Mouse (Mus musculus): ENCODE measurements around the gene Dscam. TPM values are rescaled to one million over a fixed set of nuclear protein-coding genes. Genes with fewer than 3 reads are reported as not detected.

Gene Dscam
- polyA plus RNA-seq, 1 experiment, result not detected

GRCm38 (mm10) chr16:97098508-97098907 lies 72.0 kb downstream of the Dscam start:
- H3K27ac ChIP-seq (ENCODE audit: control insufficient read depth, insufficient read depth, low read depth, low read length, poor library complexity), result no peak overlapping the region
- H3K4me3 ChIP-seq (replicated peaks; ENCODE audit: control insufficient read depth, low read depth, low read length), result no peak overlapping the region
- TF ChIP-seq CTCF (IDR thresholded peaks at IDR 0.05; ENCODE audit: control insufficient read depth, insufficient read depth, low read length) (no peak), POLR2A (IDR thresholded peaks at IDR 0.05; ENCODE audit: borderline replicate concordance, control insufficient read depth, low read depth, low read length) (no peak)
- WGBS, result 88% methylated on average over 5 of the region's 5 CpGs
- H3K4me1 ChIP-seq (ENCODE audit: control insufficient read depth, insufficient read depth, low read length), result no peaks in the 10 kb centered on the region; the same call in 1 of the 2 replicates

- no peak for TF ChIP-seq POLR2A (IDR thresholded peaks at IDR 0.05; ENCODE audit: borderline replicate concordance, control insufficient read depth, low read depth, low read length)
- TF ChIP-seq CTCF (IDR thresholded peaks at IDR 0.05; ENCODE audit: control insufficient read depth, insufficient read depth, low read length), result no peak
- 84% methylated on average over 2 of the region's 2 CpGs for WGBS
- Histone ChIP-seq H3K4me3 (replicated peaks; ENCODE audit: control insufficient read depth, low read depth, low read length) (no peak overlapping the region), H3K4me1 (ENCODE audit: control insufficient read depth, insufficient read depth, low read length) (no peaks in the 10 kb centered on the region; the same call in 1 of the 2 replicates), H3K27ac (ENCODE audit: control insufficient read depth, insufficient read depth, low read depth, low read length, poor library complexity) (no peak overlapping the region)
These were observed 73.8 kb downstream of the Dscam start for GRCm38 (mm10) chr16:97096709-97097108.

DNA sequence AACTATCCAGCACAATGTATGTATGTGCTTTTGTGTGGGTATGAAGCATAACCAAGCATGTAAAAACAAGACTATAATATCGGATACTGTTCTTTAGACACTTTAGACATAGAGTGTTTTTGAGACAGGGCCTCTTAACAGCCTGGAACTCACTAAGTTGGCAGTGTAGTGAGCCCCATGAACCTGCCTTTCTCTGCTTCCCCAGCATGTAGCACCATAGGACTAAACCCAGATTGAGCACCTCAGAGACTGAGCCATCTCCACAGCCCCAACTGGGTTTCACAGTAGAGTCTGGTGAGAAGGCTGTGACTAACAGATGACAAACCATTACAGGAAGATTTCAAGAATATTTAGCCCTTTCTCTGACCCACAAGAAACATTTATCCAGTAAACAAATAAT lies 75.1 kb downstream of the Dscam start:
- Histone ChIP-seq H3K27ac (ENCODE audit: control insufficient read depth, insufficient read depth, low read depth, low read length, poor library complexity) (no peak overlapping the region), H3K4me3 (replicated peaks; ENCODE audit: control insufficient read depth, low read depth, low read length) (no peak overlapping the region), H3K4me1 (ENCODE audit: control insufficient read depth, insufficient read depth, low read length) (no peaks in the 10 kb centered on the region; the same call in 1 of the 2 replicates)
- 83% methylated on average over 1 of the region's 1 CpGs for WGBS
- TF ChIP-seq POLR2A (IDR thresholded peaks at IDR 0.05; ENCODE audit: borderline replicate concordance, control insufficient read depth, low read depth, low read length) (no peak), CTCF (IDR thresholded peaks at IDR 0.05; ENCODE audit: control insufficient read depth, insufficient read depth, low read length) (no peak)

DNA sequence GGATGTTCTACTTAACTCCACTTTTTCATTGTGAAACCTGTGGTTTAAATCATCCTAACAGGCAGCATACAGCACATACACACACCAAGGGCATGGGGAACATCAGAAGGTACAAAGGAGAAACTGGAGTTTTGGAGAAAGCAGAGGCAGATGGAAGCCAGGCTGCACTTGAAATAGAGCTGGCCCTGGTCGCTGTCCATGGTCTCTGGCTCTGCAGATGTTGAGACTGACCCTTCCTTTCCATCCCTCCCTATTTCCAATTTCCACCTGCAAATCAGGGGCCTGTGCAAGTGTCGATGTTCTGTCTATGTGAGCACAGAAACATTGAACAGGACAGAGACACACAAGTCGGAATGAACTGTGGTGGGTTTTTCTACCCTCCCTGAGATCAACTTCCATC lies 81.2 kb downstream of the Dscam start:
- no peak for TF ChIP-seq POLR2A (IDR thresholded peaks at IDR 0.05; ENCODE audit: borderline replicate concordance, control insufficient read depth, low read depth, low read length)
- no peak for TF ChIP-seq CTCF (IDR thresholded peaks at IDR 0.05; ENCODE audit: control insufficient read depth, insufficient read depth, low read length)

GRCm38 (mm10) chr16:97083694-97084093 lies 86.9 kb downstream of the Dscam start:
- no peaks in the 10 kb centered on the region for H3K4me1 ChIP-seq (ENCODE audit: control insufficient read depth, insufficient read depth, low read length)
- TF ChIP-seq POLR2A (IDR thresholded peaks at IDR 0.05; ENCODE audit: borderline replicate concordance, control insufficient read depth, low read depth, low read length) (no peak), CTCF (IDR thresholded peaks at IDR 0.05; ENCODE audit: control insufficient read depth, insufficient read depth, low read length) (no peak)
- no peak overlapping the region for H3K4me3 ChIP-seq (replicated peaks; ENCODE audit: control insufficient read depth, low read depth, low read length)
- WGBS, result 71% methylated on average over 2 of the region's 2 CpGs
- no peak overlapping the region for H3K27ac ChIP-seq (ENCODE audit: control insufficient read depth, insufficient read depth, low read depth, low read length, poor library complexity)

More for the DNA sequence above, 81.2 kb downstream of the Dscam start:
- Histone ChIP-seq H3K27ac (ENCODE audit: control insufficient read depth, insufficient read depth, low read depth, low read length, poor library complexity) (no peak overlapping the region), H3K4me1 (ENCODE audit: control insufficient read depth, insufficient read depth, low read length) (no peaks in the 10 kb centered on the region), H3K4me3 (replicated peaks; ENCODE audit: control insufficient read depth, low read depth, low read length) (no peak overlapping the region)
- 56% methylated on average over 3 of the region's 3 CpGs for WGBS

- H3K4me1 ChIP-seq (ENCODE audit: control insufficient read depth, insufficient read depth, low read length), result no peaks in the 10 kb centered on the region
- H3K27ac ChIP-seq (ENCODE audit: control insufficient read depth, insufficient read depth, low read depth, low read length, poor library complexity), result no peak overlapping the region
- H3K4me3 ChIP-seq (replicated peaks; ENCODE audit: control insufficient read depth, low read depth, low read length), result no peak overlapping the region
- TF ChIP-seq CTCF (IDR thresholded peaks at IDR 0.05; ENCODE audit: control insufficient read depth, insufficient read depth, low read length), result no peak
- no peak for TF ChIP-seq POLR2A (IDR thresholded peaks at IDR 0.05; ENCODE audit: borderline replicate concordance, control insufficient read depth, low read depth, low read length)
- 40% methylated on average over 4 of the region's 4 CpGs for WGBS
These were observed 94.5 kb downstream of the Dscam start for GRCm38 (mm10) chr16:97075920-97076572.

GRCm38 (mm10) chr16:97075137-97075902 lies 95.2 kb downstream of the Dscam start:
- Histone ChIP-seq H3K4me3 (replicated peaks; ENCODE audit: control insufficient read depth, low read depth, low read length) (no peak overlapping the region), H3K27ac (ENCODE audit: control insufficient read depth, insufficient read depth, low read depth, low read length, poor library complexity) (no peak overlapping the region), H3K4me1 (ENCODE audit: control insufficient read depth, insufficient read depth, low read length) (no peaks in the 10 kb centered on the region)
- no peak for TF ChIP-seq POLR2A (IDR thresholded peaks at IDR 0.05; ENCODE audit: borderline replicate concordance, control insufficient read depth, low read depth, low read length)
- 60% methylated on average over 6 of the region's 6 CpGs for WGBS

DNA sequence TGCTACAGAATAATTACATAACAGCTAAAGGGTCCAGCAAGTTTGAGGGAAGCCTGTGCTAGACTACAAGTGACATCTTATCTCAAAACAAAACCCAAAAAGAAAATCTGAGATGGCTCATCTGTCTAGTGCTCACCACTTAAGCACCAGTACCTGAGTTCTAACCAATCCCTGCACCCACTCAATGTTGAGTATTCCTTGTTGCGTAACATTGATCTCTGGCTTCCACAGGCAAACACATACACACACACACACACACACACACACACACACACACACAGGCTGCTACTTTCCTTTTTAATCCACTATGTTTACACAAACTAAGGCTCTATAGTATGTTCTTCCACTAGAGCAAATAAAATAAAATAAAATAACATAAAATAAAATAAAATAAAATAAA lies 96.7 kb downstream of the Dscam start:
- TF ChIP-seq CTCF (IDR thresholded peaks at IDR 0.05; ENCODE audit: control insufficient read depth, insufficient read depth, low read length), result no peak
- no peak for TF ChIP-seq POLR2A (IDR thresholded peaks at IDR 0.05; ENCODE audit: borderline replicate concordance, control insufficient read depth, low read depth, low read length)
- WGBS, result 83% methylated on average over 1 of the region's 1 CpGs
- H3K4me3 ChIP-seq (replicated peaks; ENCODE audit: control insufficient read depth, low read depth, low read length), result no peak overlapping the region
- H3K27ac ChIP-seq (ENCODE audit: control insufficient read depth, insufficient read depth, low read depth, low read length, poor library complexity), result no peak overlapping the region
- H3K4me1 ChIP-seq (ENCODE audit: control insufficient read depth, insufficient read depth, low read length), result no peaks in the 10 kb centered on the region
